Comparison of ENCODE assay signal across 8 mouse cellular contexts in the genomic region with DNA sequence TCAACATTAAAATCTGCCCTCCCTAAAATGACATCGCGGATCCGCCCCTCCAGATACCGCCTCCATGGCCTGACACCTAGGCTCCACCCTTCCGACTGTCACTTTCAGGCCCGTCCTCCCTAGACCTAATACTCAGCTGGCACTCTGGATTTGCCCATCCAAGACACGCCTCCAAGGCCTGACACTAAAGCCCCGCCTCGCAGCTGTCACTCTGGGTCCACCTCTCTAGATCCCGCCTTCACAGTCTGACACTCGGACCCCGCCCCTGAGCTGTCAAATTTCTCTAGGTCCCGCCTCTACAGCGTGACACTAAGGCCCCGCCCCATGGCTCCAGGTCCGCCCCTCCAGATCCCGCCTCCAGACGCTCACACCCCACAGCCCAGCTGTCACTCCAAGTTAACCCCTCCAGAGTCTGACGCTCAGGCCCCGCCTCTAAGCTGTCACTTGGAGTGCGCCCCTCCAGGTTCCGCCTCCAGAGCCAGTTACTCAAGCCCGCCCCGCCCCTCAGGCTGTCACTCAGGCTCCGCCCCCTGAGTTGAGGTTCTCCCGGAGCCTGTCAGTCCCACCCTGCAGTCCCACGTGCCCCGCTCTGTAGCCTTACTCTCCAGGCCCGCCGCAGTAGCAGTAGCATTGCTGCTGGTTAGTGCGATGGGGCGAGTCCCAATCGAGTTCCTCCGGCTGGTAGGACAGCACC. TPM values are rescaled to one million over a fixed set of nuclear protein-coding genes. Genes with fewer than 3 reads are reported as not detected.
DNase-seq lines count a peak whose midpoint lies in the region; ATAC-seq and TF ChIP-seq lines count a peak whose summit lies in the region.

No protein-coding gene starts in this region.

- WGBS in hindbrain, embryonic 10.5 days: under 1% methylated on average over 34 of the region's 34 CpGs
- WGBS in lung, postnatal 0 days: 2% methylated on average over 32 of the region's 34 CpGs

- no peak; the same call in 1 of the 2 replicates for TF ChIP-seq CTCF in lung, postnatal 0 days (IDR thresholded peaks at IDR 0.05)

- H3K4me2 ChIP-seq in lung, postnatal 0 days (replicated peaks; ENCODE audit: low read depth, low read length): peak overlapping the region; percentile 52

- peak overlapping the region; percentile 41; the same call in 1 of the 2 replicates for H3K27ac ChIP-seq in hindbrain, embryonic 10.5 days
- peak overlapping the region; percentile 74 for H3K27ac ChIP-seq in lung, postnatal 0 days (ENCODE audit: low read length)

- ATAC-seq in frontal cortex, adult (ENCODE audit: low TSS enrichment): peak; percentile 93
- peak; percentile 93 for ATAC-seq in lung, postnatal 0 days

- H3K36me3 ChIP-seq in hindbrain, embryonic 10.5 days: 0 out of 2 replicates have a peak, but pooled peaks cover 3% of the 10 kb centered on the region
- H3K36me3 ChIP-seq in lung, postnatal 0 days (ENCODE audit: insufficient read depth, low read length): no peaks in the 10 kb centered on the region

- no peaks in the 10 kb centered on the region for H3K9me3 ChIP-seq in hindbrain, embryonic 10.5 days
- H3K9me3 ChIP-seq in lung, postnatal 0 days (ENCODE audit: low read length): no peaks in the 10 kb centered on the region

- H3K4me1 ChIP-seq in hindbrain, embryonic 10.5 days (replicated peaks): peaks cover 41% of the 10 kb centered on the region
- H3K4me1 ChIP-seq in lung, postnatal 0 days (ENCODE audit: insufficient read depth, low read depth, low read length): peaks cover 14% of the 10 kb centered on the region

- peak; percentile 99 for DNase-seq in MN1 (ENCODE audit: low spot score)
- DNase-seq in cerebellum, adult 9-10 months: peak; percentile 99
- DNase-seq in hindbrain, embryonic 10.5 days (ENCODE audit: low spot score): peak; percentile 99
- peak; percentile 100 for DNase-seq in layer of hippocampus, adult 9-11 months
- peak; percentile 100 for DNase-seq in lung, postnatal 0 days (ENCODE audit: low spot score)
- DNase-seq in ovary, postnatal 14 days (ENCODE audit: low spot score): peak; percentile 91
- peak; percentile 99 for DNase-seq in thymus, postnatal 14 days

- no peak overlapping the region for H3K9ac ChIP-seq in lung, postnatal 0 days (replicated peaks; ENCODE audit: low read depth)

- H3K4me3 ChIP-seq in hindbrain, embryonic 10.5 days: peak overlapping the region; percentile 43
- H3K4me3 ChIP-seq in lung, postnatal 0 days (ENCODE audit: low read depth, low read length): peak overlapping the region; percentile 2; the same call in 1 of the 2 replicates

- peak; percentile 39; the same call in 1 of the 2 replicates for TF ChIP-seq EP300 in lung, postnatal 0 days (IDR thresholded peaks at IDR 0.05)

- peaks cover 17% of the 10 kb centered on the region for H3K27me3 ChIP-seq in hindbrain, embryonic 10.5 days (ENCODE audit: insufficient read depth, poor library complexity, severe bottlenecking)
- H3K27me3 ChIP-seq in lung, postnatal 0 days (replicated peaks; ENCODE audit: insufficient read depth, low read length): no peaks in the 10 kb centered on the region

RNA-seq across cellular contexts. Expression of a gene that starts 8.8 kb away (rescaled TPM):
- 1.9 and 2.1 TPM in 2 replicates for polyA plus RNA-seq in hindbrain, embryonic 10.5 days (2016; fragmentation: Nextera tagmentation; extraction: Ambion mirVana)
- polyA plus RNA-seq in lung, postnatal 0 days (2015; fragmentation: Nextera tagmentation; extraction: Ambion mirVana): 1.3 and 1.6 TPM in 2 replicates

RNA-seq across cellular contexts. Expression of a gene that starts 30.2 kb away (rescaled TPM):
- polyA plus RNA-seq in hindbrain, embryonic 10.5 days (2016; fragmentation: Nextera tagmentation; extraction: Ambion mirVana): 114 and 136 TPM in 2 replicates
- 61.2 and 64.7 TPM in 2 replicates for polyA plus RNA-seq in lung, postnatal 0 days (2015; fragmentation: Nextera tagmentation; extraction: Ambion mirVana)

RNA-seq across cellular contexts. Expression of a gene that starts 30.8 kb away (rescaled TPM):
- 0.16 TPM in 1 of 2 replicates, not detected in the other for polyA plus RNA-seq in hindbrain, embryonic 10.5 days (2016; fragmentation: Nextera tagmentation; extraction: Ambion mirVana)
- 5.4 and 7.2 TPM in 2 replicates for polyA plus RNA-seq in lung, postnatal 0 days (2015; fragmentation: Nextera tagmentation; extraction: Ambion mirVana)

RNA-seq across cellular contexts. Expression of a gene that starts 56.6 kb away (rescaled TPM):
- 0.27 and 0.67 TPM in 2 replicates for polyA plus RNA-seq in hindbrain, embryonic 10.5 days (2016; fragmentation: Nextera tagmentation; extraction: Ambion mirVana)
- 61.4 and 67.0 TPM in 2 replicates for polyA plus RNA-seq in lung, postnatal 0 days (2015; fragmentation: Nextera tagmentation; extraction: Ambion mirVana)

Comparison
In these comparisons a context has a peak if more than half of its experiments do, and no peak if none do; other contexts are left out.
1. Peak in every context shown above with its lines: DNase-seq, ATAC-seq, H3K4me3 ChIP-seq and H3K27ac ChIP-seq.